Mouse (Mus musculus) spleen, adult 12 weeks (tissue): Measurements from ENCODE around the gene Gm10058.
"Not testable (repeated sequence)": the region's sequence is repeated elsewhere in the genome, so short reads cannot be mapped to it uniquely, and the experiment has no call there.

Source experiments
- DNase-seq: peaks from one replicate; pipeline ENCODE4 v3.0.0; 2022; ENCODE audit warnings: low spot score

The Gm10058 gene

GRCm38 (mm10) chrX:27946785-27947184 lies at the start of gene Gm10058:
Gene Gm10058, minus strand, starts transcription at chrX:27946885.
- not testable (repeated sequence) for DNase-seq
